Mouse (Mus musculus) intestine, embryonic 16.5 days (tissue): Measurements from ENCODE around the gene Gfra1. TPM values are rescaled to one million over a fixed set of nuclear protein-coding genes. Genes with fewer than 3 reads are reported as not detected.

Source experiments
- ATAC-seq: fragments of 200-750 bp; cut with Nextera tagmentation; 2 replicates; pipeline ENCODE4 v1.8.0; 2017; ENCODE audit warnings: moderate TSS enrichment, moderate library complexity
- H3K27ac ChIP-seq: fragments of 300-500 bp; sonication (generic); 2 replicates; pipeline ENCODE4 v1.5.1; 2014; ENCODE audit warnings: mild to moderate bottlenecking, low read length
- H3K27me3 ChIP-seq: fragments of 300-500 bp; sonication (generic); replicated peaks from 2 replicates; pipeline ENCODE4 v1.6.1; 2014; ENCODE audit warnings: low read length, control low read depth, mixed read lengths; ENCODE audit not compliant: control insufficient read depth, insufficient read depth
- H3K36me3 ChIP-seq: fragments of 300-500 bp; sonication (generic); 2 replicates; pipeline ENCODE4 v1.6.1; 2014; ENCODE audit warnings: low read length, control low read depth; ENCODE audit not compliant: control insufficient read depth, insufficient read depth
- H3K4me1 ChIP-seq: fragments of 300-500 bp; sonication (generic); 2 replicates; pipeline ENCODE4 v1.6.1; 2014; ENCODE audit warnings: low read length, control low read depth, mixed read lengths; ENCODE audit not compliant: control insufficient read depth, insufficient read depth
- H3K4me2 ChIP-seq: fragments of 300-500 bp; sonication (generic); 2 replicates; pipeline ENCODE4 v1.6.1; 2014; ENCODE audit warnings: low read depth, low read length, control low read depth
- H3K4me3 ChIP-seq: fragments of 300-500 bp; sonication (generic); 2 replicates; pipeline ENCODE4 v1.5.1; 2014; ENCODE audit warnings: mild to moderate bottlenecking, low read length
- H3K9ac ChIP-seq: fragments of 300-500 bp; sonication (generic); 2 replicates; pipeline ENCODE4 v1.6.1; 2014; ENCODE audit warnings: low read depth, low read length
- H3K9me3 ChIP-seq: fragments of 300-500 bp; sonication (generic); 2 replicates; pipeline ENCODE4 v1.6.1; 2016; ENCODE audit warnings: low read length, control low read depth; ENCODE audit not compliant: control insufficient read depth
- WGBS: fragments of 180-500 bp; shearing (Covaris S2); extraction: QIAGEN DNeasy Blood & Tissue Kit; methylation state at CpG from one replicate; pipeline ENCODE4 v1.1.7; 2014; 5-methylcytosine and 5-hydroxymethylcytosine counted together
- polyA plus RNA-seq: library from polyadenylated mRNA; unstranded; fragments of >200 nt; fragmentation: Nextera tagmentation; extraction: Ambion mirVana; gene quantifications from 2 replicates; pipeline ENCODE4 v1.2.1, GENCODE M21; 2015

Gfra1 gene
- polyA plus RNA-seq, 1 experiment from 2014 or later, result 13.3 TPM

DNA sequence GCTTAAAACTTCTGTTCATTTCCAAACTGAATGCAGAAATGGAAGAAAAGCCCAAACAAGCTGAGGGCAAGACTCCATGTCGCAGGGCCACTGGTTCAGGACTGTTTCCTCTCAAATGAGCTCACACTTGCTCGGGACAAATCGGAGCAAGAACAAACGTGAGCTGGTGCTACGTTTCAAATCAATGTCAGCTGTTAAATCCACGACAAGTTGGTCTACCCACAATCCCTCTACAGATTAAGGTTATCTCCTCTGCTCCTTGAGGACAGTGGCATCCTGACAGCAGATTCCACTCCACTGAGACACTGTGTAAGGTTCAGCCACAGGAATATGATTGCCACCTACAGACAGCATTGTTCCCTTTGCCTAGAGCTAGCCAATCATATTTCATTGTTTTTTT lies 4.4 kb downstream of the Gfra1 start:
- Histone ChIP-seq H3K36me3 (no peaks in the 10 kb centered on the region), H3K9me3 (no peaks in the 10 kb centered on the region), H3K9ac (no peak overlapping the region), H3K27me3 (peaks cover 7% of the 10 kb centered on the region), H3K4me1 (peaks cover 18% of the 10 kb centered on the region; the same call in 1 of the 2 replicates), H3K27ac (no peak overlapping the region), H3K4me3 (no peak overlapping the region), H3K4me2 (no peak overlapping the region)
- no peak for ATAC-seq
- 53% methylated on average over 6 of the region's 6 CpGs for WGBS

GRCm38 (mm10) chr19:58450716-58451115 lies 5.0 kb downstream of the Gfra1 start:
- Histone ChIP-seq H3K9me3 (no peaks in the 10 kb centered on the region), H3K9ac (no peak overlapping the region), H3K4me2 (no peak overlapping the region), H3K27me3 (peaks cover 7% of the 10 kb centered on the region), H3K36me3 (no peaks in the 10 kb centered on the region), H3K4me1 (peaks cover 14% of the 10 kb centered on the region; the same call in 1 of the 2 replicates), H3K27ac (no peak overlapping the region), H3K4me3 (no peak overlapping the region)
- WGBS, result 43% methylated on average over 5 of the region's 5 CpGs
- no peak for ATAC-seq

DNA sequence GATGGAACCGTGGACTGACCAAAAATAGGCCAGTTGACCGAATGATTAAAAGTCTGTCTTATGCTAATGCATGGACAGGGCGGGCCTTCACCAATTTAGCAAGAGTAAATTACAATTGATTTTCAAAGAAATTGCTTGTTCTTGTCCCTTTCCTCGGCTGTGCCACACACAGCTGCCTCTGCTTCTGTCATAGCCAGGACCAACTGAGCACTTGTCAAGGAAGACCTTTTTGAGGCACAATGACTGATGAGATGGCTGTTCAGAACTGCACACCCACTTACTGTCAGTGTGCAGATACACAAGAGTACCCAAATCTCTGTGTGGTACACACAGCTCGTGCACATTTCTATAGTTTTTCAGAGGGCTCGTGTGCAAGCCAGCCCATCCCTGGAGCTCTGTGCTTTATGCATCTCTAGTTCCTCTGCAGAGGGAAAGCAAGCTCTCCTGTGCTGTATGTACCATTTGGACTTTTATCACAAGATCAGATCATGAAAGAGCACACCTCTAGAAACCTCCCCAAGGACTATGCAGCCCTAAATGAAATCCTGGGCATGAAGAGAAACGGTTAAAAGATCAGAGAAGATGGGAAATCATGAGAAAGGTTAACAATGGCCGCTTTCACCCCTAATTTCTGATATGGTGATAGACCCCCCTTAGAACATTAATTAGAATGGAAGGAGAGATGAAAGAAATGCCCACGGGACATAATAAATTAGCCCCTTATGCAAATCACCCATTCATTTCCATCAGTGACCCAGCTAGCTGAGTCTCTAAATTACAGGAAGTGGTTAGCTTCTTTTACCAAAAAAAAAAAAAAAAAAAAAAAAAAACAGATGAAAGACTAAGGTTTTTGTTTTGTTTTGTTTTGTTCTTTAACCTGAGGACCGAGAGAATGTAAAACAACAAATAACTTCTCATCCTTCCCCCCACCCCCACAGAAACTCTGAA lies 12.7 kb downstream of the Gfra1 start:
- Histone ChIP-seq H3K36me3 (no peaks in the 10 kb centered on the region), H3K27ac (no peak overlapping the region), H3K4me2 (no peak overlapping the region), H3K9ac (no peak overlapping the region), H3K9me3 (no peaks in the 10 kb centered on the region), H3K27me3 (0 out of 2 replicates have a peak, but pooled peaks cover 2% of the 10 kb centered on the region), H3K4me1 (no peaks in the 10 kb centered on the region), H3K4me3 (no peak overlapping the region)
- ATAC-seq, result no peak
- WGBS, result 70% methylated on average over 10 of the region's 10 CpGs

- no peak overlapping the region for H3K27ac ChIP-seq
- H3K4me3 ChIP-seq, result no peak overlapping the region
- 60% methylated on average over 7 of the region's 7 CpGs for whole genome bisulfite sequencing
- ATAC-seq, result no peak
- H3K36me3 ChIP-seq, result no peaks in the 10 kb centered on the region
- no peak overlapping the region for H3K9ac ChIP-seq
- H3K4me1 ChIP-seq, result no peaks in the 10 kb centered on the region
- H3K9me3 ChIP-seq, result no peaks in the 10 kb centered on the region
- no peak overlapping the region for H3K4me2 ChIP-seq
- 0 out of 2 replicates have a peak, but pooled peaks cover 2% of the 10 kb centered on the region for H3K27me3 ChIP-seq
Observed at GRCm38 (mm10) chr19:58441785-58442184, 13.9 kb downstream of the Gfra1 start.

GRCm38 (mm10) chr19:58441246-58441645 lies 14.5 kb downstream of the Gfra1 start:
- no peak overlapping the region for H3K27ac ChIP-seq
- no peak for ATAC-seq
- H3K4me2 ChIP-seq, result no peak overlapping the region
- 0 out of 2 replicates have a peak, but pooled peaks cover 2% of the 10 kb centered on the region for H3K27me3 ChIP-seq
- no peaks in the 10 kb centered on the region for H3K36me3 ChIP-seq
- H3K4me1 ChIP-seq, result no peaks in the 10 kb centered on the region
- no peaks in the 10 kb centered on the region for H3K9me3 ChIP-seq
- no peak overlapping the region for H3K4me3 ChIP-seq
- no peak overlapping the region for H3K9ac ChIP-seq
- WGBS, result 79% methylated on average over 7 of the region's 7 CpGs

DNA sequence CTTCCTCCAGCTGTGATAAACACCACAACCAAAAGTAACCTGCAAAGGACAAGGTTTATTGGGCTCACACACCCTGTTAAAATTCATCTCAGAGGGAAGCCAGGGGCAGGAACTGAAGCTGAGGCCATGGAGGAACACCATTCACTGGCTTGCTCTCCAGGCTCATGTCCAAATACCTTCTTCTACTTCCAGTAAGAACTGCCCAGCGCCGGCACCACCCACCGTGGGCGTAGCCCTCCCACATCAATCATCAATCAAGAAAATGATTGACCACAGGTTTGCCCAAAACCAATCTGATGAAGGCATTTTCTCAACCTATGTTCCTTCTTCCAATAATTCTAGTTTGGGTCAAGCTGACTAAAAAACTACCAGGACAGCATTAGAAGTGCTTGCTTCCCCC lies 16.9 kb downstream of the Gfra1 start:
- Histone ChIP-seq H3K4me1 (no peaks in the 10 kb centered on the region), H3K4me2 (no peak overlapping the region), H3K4me3 (no peak overlapping the region), H3K27ac (no peak overlapping the region), H3K27me3 (no peaks in the 10 kb centered on the region), H3K9me3 (no peaks in the 10 kb centered on the region), H3K9ac (no peak overlapping the region), H3K36me3 (no peaks in the 10 kb centered on the region)
- WGBS, result 88% methylated on average over 4 of the region's 4 CpGs
- ATAC-seq, result no peak

DNA sequence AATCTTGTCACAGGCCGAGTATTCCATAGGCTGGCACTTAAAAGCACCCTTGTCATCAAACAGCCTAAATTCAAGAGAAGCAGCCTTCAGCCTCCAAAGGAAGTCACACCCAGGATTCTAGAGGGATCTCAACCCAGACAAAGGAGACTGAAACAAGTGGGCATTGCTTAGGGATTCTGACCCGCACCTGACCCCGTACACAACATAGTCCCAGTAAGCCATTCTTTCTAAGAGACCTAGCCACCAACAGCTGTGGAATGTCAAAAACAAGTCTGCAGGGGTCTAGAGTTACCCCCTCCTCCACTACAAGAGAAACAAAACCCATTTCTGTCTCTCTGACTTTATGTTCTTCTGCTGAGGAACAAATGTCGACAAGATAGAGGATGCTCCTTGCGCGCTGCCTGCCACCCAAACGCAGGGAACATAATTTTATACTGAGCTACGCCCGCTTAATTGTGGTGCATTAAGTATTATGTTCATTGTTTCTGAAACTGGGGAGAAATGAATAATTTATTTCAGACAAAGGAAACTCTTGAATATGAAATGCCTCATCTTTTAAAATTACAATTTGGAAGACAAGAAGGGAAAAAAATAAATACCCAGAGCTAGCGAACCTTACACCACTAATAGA lies 18.2 kb downstream of the Gfra1 start:
- Histone ChIP-seq H3K4me3 (no peak overlapping the region), H3K9me3 (no peaks in the 10 kb centered on the region), H3K4me2 (no peak overlapping the region), H3K27ac (no peak overlapping the region), H3K36me3 (no peaks in the 10 kb centered on the region), H3K27me3 (no peaks in the 10 kb centered on the region), H3K9ac (no peak overlapping the region), H3K4me1 (no peaks in the 10 kb centered on the region)
- 67% methylated on average over 10 of the region's 10 CpGs for WGBS
- no peak for ATAC-seq

GRCm38 (mm10) chr19:58436874-58437273 lies 18.8 kb downstream of the Gfra1 start:
- Histone ChIP-seq H3K4me1 (no peaks in the 10 kb centered on the region), H3K4me3 (no peak overlapping the region), H3K9ac (no peak overlapping the region), H3K9me3 (no peaks in the 10 kb centered on the region), H3K4me2 (no peak overlapping the region), H3K27ac (no peak overlapping the region), H3K27me3 (no peaks in the 10 kb centered on the region), H3K36me3 (no peaks in the 10 kb centered on the region)
- WGBS, result 72% methylated on average over 3 of the region's 3 CpGs
- no peak for ATAC-seq

- no peaks in the 10 kb centered on the region for H3K36me3 ChIP-seq
- no peaks in the 10 kb centered on the region for H3K27me3 ChIP-seq
- no peak overlapping the region for H3K9ac ChIP-seq
- no peak overlapping the region for H3K4me2 ChIP-seq
- no peak for ATAC-seq
- no peak overlapping the region for H3K4me3 ChIP-seq
- 65% methylated on average over 5 of the region's 5 CpGs for WGBS
- no peaks in the 10 kb centered on the region for H3K4me1 ChIP-seq
- no peak overlapping the region for H3K27ac ChIP-seq
- no peaks in the 10 kb centered on the region for H3K9me3 ChIP-seq
Observed at GRCm38 (mm10) chr19:58435877-58436276, 19.8 kb downstream of the Gfra1 start.
